ENCODE assay signal across 23 mouse cellular contexts in genomic region chr4:5494072-5495000, GRCm38 (mm10).
DNase-seq lines count a peak whose midpoint lies in the region; ATAC-seq and TF ChIP-seq lines count a peak whose summit lies in the region.
"Had no signal": no experiment of that assay in that cellular context is flagged by ENCODE, and none has a peak within 500 bp of the region (broad histone marks: within the 10 kb centered on the region; RNA-seq: fewer than 3 reads in every experiment).

No protein-coding gene starts in this region.

- no peak overlapping the region for H3K27ac ChIP-seq in kidney, postnatal 0 days
- no peak overlapping the region for H3K27ac ChIP-seq in kidney, adult 2 months (ENCODE audit: insufficient read depth, low read depth, low read length)
- H3K27ac ChIP-seq in embryonic fibroblast, embryonic 13.5 days (ENCODE audit: insufficient read depth, low read length) = peak overlapping the region; percentile 47; the same call in 1 of the 2 replicates
- no peak overlapping the region for H3K27ac ChIP-seq in forebrain, embryonic 16.5 days (ENCODE audit: low read length)
- H3K27ac ChIP-seq: embryonic facial prominence, embryonic 15.5 days; forebrain, embryonic 13.5 days; lung, embryonic 15.5 days; midbrain, embryonic 13.5 days; neural tube, embryonic 15.5 days had no signal

- H3K9ac ChIP-seq in kidney, postnatal 0 days (ENCODE audit: low read depth, low read length) = no peak overlapping the region
- H3K9ac ChIP-seq in forebrain, embryonic 16.5 days (replicated peaks; ENCODE audit: low read depth, low read length) = no peak overlapping the region
- H3K9ac ChIP-seq: embryonic facial prominence, embryonic 15.5 days; forebrain, embryonic 13.5 days; lung, embryonic 15.5 days; midbrain, embryonic 13.5 days; neural tube, embryonic 15.5 days had no signal

- no peak for TF ChIP-seq CTCF in kidney, postnatal 0 days (IDR thresholded peaks at IDR 0.05; ENCODE audit: low read depth)
- TF ChIP-seq CTCF in kidney, adult 2 months (conservative IDR thresholded peaks at IDR 0.05; ENCODE audit: insufficient read depth, insufficient read length, low read depth, low read length) = no peak
- TF ChIP-seq CTCF in embryonic fibroblast, embryonic 13.5 days (IDR thresholded peaks at IDR 0.05; ENCODE audit: borderline replicate concordance, insufficient read depth, low read length) = no peak

- TF ChIP-seq POLR2A in kidney, adult 2 months (IDR thresholded peaks at IDR 0.05; ENCODE audit: low read depth, low read length) = no peak
- no peak for TF ChIP-seq POLR2A in embryonic fibroblast, embryonic 13.5 days (IDR thresholded peaks at IDR 0.05; ENCODE audit: low read depth, low read length)

- no peaks in the 10 kb centered on the region for H3K4me1 ChIP-seq in kidney, postnatal 0 days (replicated peaks; ENCODE audit: insufficient read depth, low read length)
- H3K4me1 ChIP-seq in kidney, adult 2 months (ENCODE audit: control insufficient read depth, insufficient read depth, low read length) = no peaks in the 10 kb centered on the region
- no peaks in the 10 kb centered on the region for H3K4me1 ChIP-seq in embryonic fibroblast, embryonic 13.5 days (ENCODE audit: control insufficient read depth, insufficient read depth, low read length)
- H3K4me1 ChIP-seq in forebrain, embryonic 16.5 days (replicated peaks; ENCODE audit: control insufficient read depth, insufficient read depth, low read length) = no peaks in the 10 kb centered on the region
- H3K4me1 ChIP-seq: embryonic facial prominence, embryonic 15.5 days; forebrain, embryonic 13.5 days; lung, embryonic 15.5 days; midbrain, embryonic 13.5 days; neural tube, embryonic 15.5 days had no signal

- H3K9me3 ChIP-seq in kidney, postnatal 0 days (replicated peaks; ENCODE audit: low read length) = no peaks in the 10 kb centered on the region
- no peaks in the 10 kb centered on the region for H3K9me3 ChIP-seq in forebrain, embryonic 16.5 days (ENCODE audit: control insufficient read depth, low read length)
- H3K9me3 ChIP-seq: embryonic facial prominence, embryonic 15.5 days; forebrain, embryonic 13.5 days; G1E; lung, embryonic 15.5 days; midbrain, embryonic 13.5 days; neural tube, embryonic 15.5 days had no signal

- WGBS in kidney, postnatal 0 days = 33% methylated on average over 1 of the region's 1 CpGs
- 49% methylated on average over 1 of the region's 1 CpGs for WGBS in kidney, adult 2 months
- WGBS in large intestine, adult 2 months = 10% methylated on average over 1 of the region's 1 CpGs
- 82% methylated on average over 1 of the region's 1 CpGs for WGBS in forebrain, embryonic 16.5 days

- no peak overlapping the region for H3K4me2 ChIP-seq in kidney, postnatal 0 days (ENCODE audit: low read length)
- H3K4me2 ChIP-seq in forebrain, embryonic 16.5 days (ENCODE audit: low read length) = no peak overlapping the region
- H3K4me2 ChIP-seq: embryonic facial prominence, embryonic 15.5 days; forebrain, embryonic 13.5 days; heart, embryonic 11.5 days; liver, embryonic 11.5 days; lung, embryonic 15.5 days; midbrain, embryonic 13.5 days; neural tube, embryonic 15.5 days had no signal

- no peak overlapping the region for H3K4me3 ChIP-seq in kidney, postnatal 0 days (replicated peaks; ENCODE audit: low read depth, low read length)
- H3K4me3 ChIP-seq in kidney, adult 2 months (ENCODE audit: insufficient read depth, low read depth, low read length) = no peak overlapping the region
- no peak overlapping the region for H3K4me3 ChIP-seq in embryonic fibroblast, embryonic 13.5 days (ENCODE audit: insufficient read depth, low read length)
- H3K4me3 ChIP-seq in forebrain, embryonic 16.5 days (replicated peaks; ENCODE audit: low read length) = no peak overlapping the region
- H3K4me3 ChIP-seq: embryonic facial prominence, embryonic 15.5 days; forebrain, embryonic 13.5 days; lung, embryonic 15.5 days; midbrain, embryonic 13.5 days; myocyte; neural tube, embryonic 15.5 days had no signal

- H3K36me3 ChIP-seq in kidney, postnatal 0 days (ENCODE audit: insufficient read depth, low read length) = no peaks in the 10 kb centered on the region
- H3K36me3 ChIP-seq in kidney, adult 2 months (ENCODE audit: control insufficient read depth, insufficient read depth, low read length) = no peaks in the 10 kb centered on the region
- no peaks in the 10 kb centered on the region for H3K36me3 ChIP-seq in forebrain, embryonic 16.5 days (ENCODE audit: control insufficient read depth, insufficient read depth)
- H3K36me3 ChIP-seq: embryonic facial prominence, embryonic 15.5 days; G1E; lung, embryonic 15.5 days; midbrain, embryonic 13.5 days; neural tube, embryonic 15.5 days had no signal

- no peaks in the 10 kb centered on the region for H3K27me3 ChIP-seq in kidney, postnatal 0 days (ENCODE audit: insufficient read depth, low read length)
- H3K27me3 ChIP-seq in kidney, adult 2 months (replicated peaks; ENCODE audit: control insufficient read depth, insufficient read depth, low read length) = no peaks in the 10 kb centered on the region
- H3K27me3 ChIP-seq in forebrain, embryonic 16.5 days (replicated peaks; ENCODE audit: control insufficient read depth, insufficient read depth, low read length) = no peaks in the 10 kb centered on the region
- H3K27me3 ChIP-seq: embryonic facial prominence, embryonic 15.5 days; forebrain, embryonic 13.5 days; lung, embryonic 15.5 days; midbrain, embryonic 13.5 days; neural tube, embryonic 15.5 days had no signal

- peak; percentile 72 for DNase-seq in kidney, postnatal 0 days (ENCODE audit: low spot score)
- no peak for DNase-seq in kidney, adult 2 months
- DNase-seq in MN1 (ENCODE audit: low spot score) = peak; percentile 10
- peak; percentile 14 for DNase-seq in large intestine, adult 2 months (ENCODE audit: low read depth, low spot score)
- DNase-seq in spleen, postnatal 10 days (ENCODE audit: low spot score in 2 of 2) = no peak
- DNase-seq in layer of hippocampus, adult 11-12 months (ENCODE audit: low spot score) = no peak
- DNase-seq: adrenal gland, adult 8-10 months; cerebellum, postnatal 25 days; heart, postnatal 36 days; layer of hippocampus, postnatal 36 days; right cerebral cortex, postnatal 4 days had no signal

- no peak for ATAC-seq in kidney, postnatal 0 days (replicated peaks; ENCODE audit: low FRiP score, low read depth)
- ATAC-seq in forebrain, embryonic 16.5 days = no peak
- ATAC-seq: forebrain, embryonic 13.5 days; hindbrain, embryonic 16.5 days; midbrain, embryonic 13.5 days had no signal

Comparison
In these comparisons a context has a peak if more than half of its experiments do, and no peak if none do; other contexts are left out.
1. DNase-seq: peak in kidney, postnatal 0 days (single experiment), MN1 (single experiment) and large intestine, adult 2 months (single experiment); none in kidney, adult 2 months (single experiment), spleen, postnatal 10 days (0 of 2) and layer of hippocampus, adult 11-12 months (single experiment).